Mouse (Mus musculus) left cerebral cortex, adult 2 months (tissue): ENCODE measurements at regions not wholly inside any gene's neighbourhood (a gene's known extent, or its start where the extent isn't known, plus 50 kb on each side); places are given as distances from the start of the nearest gene placed in this dataset.

ENCODE experiments used
- DNase-seq, 2 experiments: peaks; one replicate each; pipeline ENCODE4 v3.0.0; 2021 to 2022; ENCODE audit warnings: low spot score in 2 of 2, mixed read lengths in 1 of 2; ENCODE audit errors: extremely low spot score in 1 of 2
- H3K27ac ChIP-seq: fragments of 200-600 bp; 2 replicates; pipeline ENCODE4 v1.8.1; 2022
- H3K4me3 ChIP-seq: fragments of 200-600 bp; 2 replicates; pipeline ENCODE4 v1.8.1; 2022
- CTCF ChIP-seq: fragments of 200-600 bp; IDR thresholded peaks from 2 replicates; pipeline ENCODE4 v1.8.1; 2022; ENCODE audit warnings: antibody characterized with exemption, mild to moderate bottlenecking, moderate library complexity
- intact Hi-C: fragments of 180-260 bp; cut with DNase I; formaldehyde crosslinking; loops from one replicate; pipeline ENCODE4 v1.15.1; 2025

GRCm38 (mm10) chr13:82304227-82304626 lies 521.4 kb downstream of the Cetn3 start:
- TF ChIP-seq CTCF: no peak
- intact Hi-C loops: no loop called here
- no peak overlapping the region for H3K4me3 ChIP-seq
- DNase-seq: no peak
- peak overlapping the region; percentile 62 for H3K27ac ChIP-seq

GRCm38 (mm10) chr13:82305076-82305475 lies 522.2 kb downstream of the Cetn3 start:
- intact Hi-C loops: loop anchor here (5.0 kb wide), 1 partner anchor 523 kb away; the partner anchor contains the start of gene Cetn3
- TF ChIP-seq CTCF: no peak
- no peak for DNase-seq
- Histone ChIP-seq H3K27ac (no peak overlapping the region), H3K4me3 (no peak overlapping the region)

GRCm38 (mm10) chr13:82308336-82308735 lies 525.5 kb downstream of the Cetn3 start:
- H3K27ac ChIP-seq: peak overlapping the region; percentile 87
- TF ChIP-seq CTCF: no peak
- intact Hi-C loops: loop anchor here (5.0 kb wide), 1 partner anchor 526 kb away; the partner anchor contains the start of gene Cetn3
- H3K4me3 ChIP-seq: no peak overlapping the region
- peak; percentile 26 to 54 for DNase-seq

- intact Hi-C loops: loop anchor here (1.0 to 10.0 kb wide), 12 partner anchors 121 to 1336 kb away; no protein-coding TSS in a partner anchor
- peak; percentile 29 to 62 for DNase-seq
- Histone ChIP-seq H3K4me3 (no peak overlapping the region), H3K27ac (peak overlapping the region; percentile 76)
- no peak for TF ChIP-seq CTCF
Observed at GRCm38 (mm10) chr13:82316573-82317202, 533.8 kb downstream of the Cetn3 start.

- peak in 1 of 2 experiments; percentile 16 for DNase-seq
Observed at GRCm38 (mm10) chr13:82317203-82317580, 534.3 kb downstream of the Cetn3 start.

GRCm38 (mm10) chr13:82318395-82318794 lies 535.5 kb downstream of the Cetn3 start:
- intact Hi-C loops: loop anchor here (2.0 to 10.0 kb wide), 11 partner anchors 74 to 1334 kb away; no protein-coding TSS in a partner anchor
- no peak for DNase-seq
- Histone ChIP-seq H3K27ac (peak overlapping the region; percentile 70; the same call in 1 of the 2 replicates), H3K4me3 (no peak overlapping the region)
- no peak for TF ChIP-seq CTCF

More at GRCm38 (mm10) chr13:82317203-82317580, 534.3 kb downstream of the Cetn3 start:
- peak overlapping the region; percentile 70 for H3K27ac ChIP-seq
- no peak for TF ChIP-seq CTCF
- no peak overlapping the region for H3K4me3 ChIP-seq
- intact Hi-C loops: loop anchor here (2.0 to 10.0 kb wide), 11 partner anchors 120 to 1335 kb away; no protein-coding TSS in a partner anchor

GRCm38 (mm10) chr13:82354355-82354754 lies 571.5 kb downstream of the Cetn3 start:
- intact Hi-C loops: no loop called here
- Histone ChIP-seq H3K27ac (no peak overlapping the region), H3K4me3 (no peak overlapping the region)
- no peak for TF ChIP-seq CTCF
- DNase-seq: no peak

- H3K27ac ChIP-seq: no peak overlapping the region
- no peak for TF ChIP-seq CTCF
- intact Hi-C loops: no loop called here
- no peak for DNase-seq
- H3K4me3 ChIP-seq: no peak overlapping the region
Observed at GRCm38 (mm10) chr13:82355296-82355695, 572.4 kb downstream of the Cetn3 start.

- H3K4me3 ChIP-seq: no peak overlapping the region
- intact Hi-C loops: no loop called here
- no peak for DNase-seq
- H3K27ac ChIP-seq: no peak overlapping the region
- TF ChIP-seq CTCF: no peak
Observed at GRCm38 (mm10) chr13:82359442-82359841, 576.6 kb downstream of the Cetn3 start.

- Histone ChIP-seq H3K27ac (no peak overlapping the region), H3K4me3 (no peak overlapping the region)
- no peak for TF ChIP-seq CTCF
- intact Hi-C loops: no loop called here
- no peak for DNase-seq
Observed at GRCm38 (mm10) chr13:82360711-82361110, 577.8 kb downstream of the Cetn3 start.

- no peak overlapping the region for H3K27ac ChIP-seq
- DNase-seq: no peak
- no peak for TF ChIP-seq CTCF
- no peak overlapping the region for H3K4me3 ChIP-seq
- intact Hi-C loops: no loop called here
Observed at GRCm38 (mm10) chr13:82361379-82361778, 578.5 kb downstream of the Cetn3 start.

- no peak for DNase-seq
- intact Hi-C loops: no loop called here
- H3K4me3 ChIP-seq: no peak overlapping the region
- TF ChIP-seq CTCF: no peak
- no peak overlapping the region for H3K27ac ChIP-seq
Observed at GRCm38 (mm10) chr13:82366768-82367167, 583.9 kb downstream of the Cetn3 start.

GRCm38 (mm10) chr13:82371579-82371978 lies 588.7 kb downstream of the Cetn3 start:
- no peak for TF ChIP-seq CTCF
- intact Hi-C loops: no loop called here
- DNase-seq: no peak
- H3K4me3 ChIP-seq: no peak overlapping the region
- no peak overlapping the region for H3K27ac ChIP-seq
